Mouse (Mus musculus) olfactory bulb, adult 2 months (tissue): ENCODE data around the gene Bzw2. TPM values are rescaled to one million over a fixed set of nuclear protein-coding genes. Genes with fewer than 3 reads are reported as not detected.

ENCODE experiments used
- H3K27ac ChIP-seq: fragments of 200-500 bp; 2 replicates; pipeline ENCODE4 v1.5.1; 2012; ENCODE audit warnings: low read depth, low read length; ENCODE audit not compliant: insufficient read depth
- H3K4me1 ChIP-seq: fragments of 200-500 bp; 2 replicates; pipeline ENCODE4 v1.6.1; 2012; ENCODE audit warnings: low read length; ENCODE audit not compliant: control insufficient read depth, insufficient read depth
- H3K4me3 ChIP-seq: fragments of 200-500 bp; 2 replicates; pipeline ENCODE4 v1.5.1; 2012; ENCODE audit warnings: mild to moderate bottlenecking, low read depth, low read length, moderate library complexity; ENCODE audit not compliant: insufficient read depth
- CTCF ChIP-seq: fragments of 200-500 bp; IDR thresholded peaks from 2 replicates; pipeline ENCODE4 v1.5.1; 2012; ENCODE audit warnings: low read depth, mild to moderate bottlenecking, low read length, moderate library complexity; ENCODE audit not compliant: insufficient read depth
- POLR2A ChIP-seq: fragments of 200-500 bp; IDR thresholded peaks from 2 replicates; pipeline ENCODE4 v1.6.1; 2012; ENCODE audit warnings: mild to moderate bottlenecking, low read depth, low read length, moderate library complexity; ENCODE audit not compliant: insufficient read depth
- WGBS: fragments of 180-500 bp; shearing (Covaris S2); methylation state at CpG from one replicate; pipeline ENCODE4 v1.1.7; 2018; 5-methylcytosine and 5-hydroxymethylcytosine counted together
- polyA plus RNA-seq: library from polyadenylated mRNA; stranded (reverse); fragments of >200 nt; gene quantifications from 2 replicates; pipeline ENCODE4 v1.2.4, GENCODE M21; 2012; ENCODE audit warnings: low replicate concordance; ENCODE audit not compliant: missing spikeins, insufficient read depth, insufficient read length

Bzw2 gene
- polyA plus RNA-seq, 1 experiment: not detected

- 89% methylated on average over 7 of the region's 7 CpGs for WGBS
- Histone ChIP-seq H3K4me1 (no peaks in the 10 kb centered on the region), H3K27ac (no peak overlapping the region), H3K4me3 (no peak overlapping the region)
- no peak for TF ChIP-seq CTCF
- no peak for TF ChIP-seq POLR2A
These were observed 6.4 kb upstream of the Bzw2 start for GRCm38 (mm10) chr12:36164126-36164791.

- H3K4me1 ChIP-seq: peaks cover 4% of the 10 kb centered on the region; the same call in 1 of the 2 replicates
- TF ChIP-seq CTCF (no peak), POLR2A (no peak)
- peak overlapping the region; percentile 91 for H3K4me3 ChIP-seq
- H3K27ac ChIP-seq: peak overlapping the region; percentile 35
- WGBS: under 1% methylated on average over 14 of the region's 14 CpGs
These were observed 609 bp downstream of the Bzw2 start for GRCm38 (mm10) chr12:36157304-36157637.

- Histone ChIP-seq H3K4me3 (peak within 1 kb of the TSS; percentile 91), H3K27ac (peak within 1 kb of the TSS; percentile 84), H3K4me1 (peaks cover 4% of the 10 kb centered on the region; the same call in 1 of the 2 replicates)
- no peak for TF ChIP-seq CTCF
- peak; percentile 25 for TF ChIP-seq POLR2A
- WGBS: under 1% methylated on average over 42 of the region's 42 CpGs
These were observed 1.1 kb downstream of the Bzw2 start, which contains the start of gene Ankmy2 for GRCm38 (mm10) chr12:36156637-36157303. TSS of gene Ankmy2 (plus strand) at chr12:36157114.

GRCm38 (mm10) chr12:36156101-36156636 is 1.7 kb downstream of the Bzw2 start:
- peaks cover 4% of the 10 kb centered on the region; the same call in 1 of the 2 replicates for H3K4me1 ChIP-seq
- H3K4me3 ChIP-seq: peak overlapping the region; percentile 91
- 0 out of 2 replicates have a peak, but pooled peaks have one; percentile 10 for TF ChIP-seq CTCF
- TF ChIP-seq POLR2A: 0 out of 2 replicates have a peak, but pooled peaks have one; percentile 46
- H3K27ac ChIP-seq: no peak overlapping the region; the same call in 1 of the 2 replicates
- under 1% methylated on average over 33 of the region's 33 CpGs for WGBS

GRCm38 (mm10) chr12:36155141-36155641 is 2.7 kb downstream of the Bzw2 start:
- no peak for TF ChIP-seq POLR2A
- TF ChIP-seq CTCF: no peak
- Histone ChIP-seq H3K4me3 (peak overlapping the region; percentile 34), H3K27ac (no peak overlapping the region), H3K4me1 (peaks cover 4% of the 10 kb centered on the region; the same call in 1 of the 2 replicates)
- WGBS: 22% methylated on average over 8 of the region's 8 CpGs

- 69% methylated on average over 2 of the region's 2 CpGs for WGBS
- Histone ChIP-seq H3K4me3 (no peak overlapping the region), H3K27ac (no peak overlapping the region), H3K4me1 (no peaks in the 10 kb centered on the region)
- TF ChIP-seq CTCF (no peak), POLR2A (no peak)
These were observed 7.1 kb downstream of the Bzw2 start for GRCm38 (mm10) chr12:36150737-36151136.

GRCm38 (mm10) chr12:36150265-36150664 is 7.6 kb downstream of the Bzw2 start:
- Histone ChIP-seq H3K4me1 (no peaks in the 10 kb centered on the region), H3K4me3 (no peak overlapping the region), H3K27ac (no peak overlapping the region)
- TF ChIP-seq CTCF: no peak
- TF ChIP-seq POLR2A: no peak
- WGBS: 75% methylated on average over 2 of the region's 2 CpGs

GRCm38 (mm10) chr12:36146230-36147011 is 11.5 kb downstream of the Bzw2 start:
- Histone ChIP-seq H3K27ac (no peak overlapping the region), H3K4me3 (no peak overlapping the region), H3K4me1 (no peaks in the 10 kb centered on the region)
- TF ChIP-seq CTCF (no peak), POLR2A (no peak)
- WGBS: 96% methylated on average over 3 of the region's 3 CpGs

- H3K27ac ChIP-seq: no peak overlapping the region
- 0 out of 2 replicates have a peak, but pooled peaks cover 3% of the 10 kb centered on the region for H3K4me1 ChIP-seq
- WGBS: 57% methylated on average over 6 of the region's 6 CpGs
- TF ChIP-seq CTCF: no peak
- no peak for TF ChIP-seq POLR2A
- no peak overlapping the region for H3K4me3 ChIP-seq
These were observed 17.5 kb downstream of the Bzw2 start for GRCm38 (mm10) chr12:36140401-36140800.
